Mouse (Mus musculus) lung, embryonic 14.5 days (tissue): ENCODE measurements around the gene Sec14l1. TPM values are rescaled to one million over a fixed set of nuclear protein-coding genes. Genes with fewer than 3 reads are reported as not detected.

ENCODE experiments used
- ATAC-seq: fragments of 200-750 bp; cut with Nextera tagmentation; 2 replicates; pipeline ENCODE4 v1.8.0; 2017; ENCODE audit warnings: mild to moderate bottlenecking, moderate TSS enrichment, moderate library complexity; ENCODE audit not compliant: insufficient read depth
- DNase-seq: peaks from one replicate; pipeline ENCODE4 v3.0.0-alpha.2; 2015
- H3K27ac ChIP-seq: fragments of 300-500 bp; sonication (generic); 2 replicates; pipeline ENCODE4 v1.5.1; 2014; ENCODE audit warnings: low read depth, mild to moderate bottlenecking, moderate library complexity
- H3K27me3 ChIP-seq: fragments of 300-500 bp; sonication (generic); 2 replicates; pipeline ENCODE4 v1.6.1; 2014; ENCODE audit warnings: low read length, control low read depth; ENCODE audit not compliant: insufficient read depth
- H3K36me3 ChIP-seq: fragments of 300-500 bp; sonication (generic); 2 replicates; pipeline ENCODE4 v1.6.1; 2014; ENCODE audit warnings: control low read depth; ENCODE audit not compliant: insufficient read depth
- H3K4me1 ChIP-seq: fragments of 300-500 bp; sonication (generic); 2 replicates; pipeline ENCODE4 v1.6.1; 2014; ENCODE audit warnings: antibody characterized with exemption, control low read depth; ENCODE audit not compliant: insufficient read depth
- H3K4me2 ChIP-seq: fragments of 300-500 bp; sonication (generic); 2 replicates; pipeline ENCODE4 v1.6.1; 2014; ENCODE audit warnings: mild to moderate bottlenecking
- H3K4me3 ChIP-seq: fragments of 300-500 bp; sonication (generic); 2 replicates; pipeline ENCODE4 v1.5.1; 2014; ENCODE audit warnings: low read depth, low read length
- H3K9ac ChIP-seq: fragments of 300-500 bp; sonication (generic); 2 replicates; pipeline ENCODE4 v1.6.1; 2014
- H3K9me3 ChIP-seq: fragments of 300-500 bp; sonication (generic); 2 replicates; pipeline ENCODE4 v1.6.1; 2016; ENCODE audit warnings: low read depth, low read length, control low read depth
- CTCF ChIP-seq: IDR thresholded peaks from 2 replicates; pipeline ENCODE4 v1.5.1; 2016; ENCODE audit warnings: antibody characterized with exemption, low read depth
- WGBS: fragments of 180-500 bp; shearing (Covaris S2); extraction: QIAGEN DNeasy Blood & Tissue Kit; methylation state at CpG from one replicate; pipeline ENCODE4 v1.1.7; 2014; 5-methylcytosine and 5-hydroxymethylcytosine counted together
- polyA plus RNA-seq: library from polyadenylated mRNA; unstranded; fragments of >200 nt; fragmentation: Nextera tagmentation; extraction: Ambion mirVana; gene quantifications from 2 replicates; pipeline ENCODE4 v1.2.1, GENCODE M21; 2014

The Sec14l1 gene
- polyA plus RNA-seq, 1 experiment from 2014 or later, result 46.2 TPM

GRCm38 (mm10) chr11:117073426-117073825 lies 41.5 kb upstream of the Sec14l1 start:
- ATAC-seq (no peak), DNase-seq (no peak)
- WGBS, result 92% methylated on average over 9 of the region's 9 CpGs
- Histone ChIP-seq H3K9ac (no peak overlapping the region), H3K4me2 (no peak overlapping the region), H3K4me3 (no peak overlapping the region), H3K27ac (no peak overlapping the region), H3K9me3 (no peaks in the 10 kb centered on the region), H3K36me3 (peaks cover 7% of the 10 kb centered on the region), H3K4me1 (peaks cover 9% of the 10 kb centered on the region), H3K27me3 (no peaks in the 10 kb centered on the region)
- TF ChIP-seq CTCF, result no peak

GRCm38 (mm10) chr11:117076576-117077196 lies 38.3 kb upstream of the Sec14l1 start:
- H3K4me3 ChIP-seq, result peak overlapping the region; percentile 92
- no peaks in the 10 kb centered on the region for H3K27me3 ChIP-seq
- peaks cover 35% of the 10 kb centered on the region for H3K36me3 ChIP-seq
- peak overlapping the region; percentile 80 for H3K27ac ChIP-seq
- WGBS, result under 1% methylated on average over 54 of the region's 54 CpGs
- H3K4me2 ChIP-seq, result peak overlapping the region; percentile 77
- H3K9ac ChIP-seq, result peak overlapping the region; percentile 87
- H3K9me3 ChIP-seq, result no peaks in the 10 kb centered on the region
- DNase-seq (peak; percentile 96), ATAC-seq (peak; percentile 75)
- peaks cover 16% of the 10 kb centered on the region for H3K4me1 ChIP-seq
- TF ChIP-seq CTCF, result no peak; the same call in 1 of the 2 replicates

GRCm38 (mm10) chr11:117077227-117077626 lies 37.7 kb upstream of the Sec14l1 start:
- Histone ChIP-seq H3K27ac (peak overlapping the region; percentile 80), H3K4me1 (peaks cover 21% of the 10 kb centered on the region), H3K4me2 (peak overlapping the region; percentile 77), H3K4me3 (peak overlapping the region; percentile 92), H3K9me3 (no peaks in the 10 kb centered on the region), H3K27me3 (no peaks in the 10 kb centered on the region), H3K9ac (peak overlapping the region; percentile 87), H3K36me3 (peaks cover 35% of the 10 kb centered on the region)
- TF ChIP-seq CTCF, result no peak
- DNase-seq, result no peak
- no peak for ATAC-seq
- 2% methylated on average over 8 of the region's 8 CpGs for WGBS

- H3K9ac ChIP-seq, result peak overlapping the region; percentile 87
- H3K9me3 ChIP-seq, result no peaks in the 10 kb centered on the region
- peak overlapping the region; percentile 92 for H3K4me3 ChIP-seq
- TF ChIP-seq CTCF, result no peak
- ATAC-seq (no peak), DNase-seq (no peak)
- H3K27ac ChIP-seq, result no peak overlapping the region
- H3K36me3 ChIP-seq, result peaks cover 35% of the 10 kb centered on the region
- H3K4me2 ChIP-seq, result peak overlapping the region; percentile 77
- H3K27me3 ChIP-seq, result no peaks in the 10 kb centered on the region
- 70% methylated on average over 8 of the region's 8 CpGs for WGBS
- peaks cover 27% of the 10 kb centered on the region for H3K4me1 ChIP-seq
These were observed 37.1 kb upstream of the Sec14l1 start for GRCm38 (mm10) chr11:117077902-117078301.

- no peaks in the 10 kb centered on the region for H3K9me3 ChIP-seq
- 0 out of 2 replicates have a peak overlapping the region, but pooled peaks have one; percentile 77 for H3K4me2 ChIP-seq
- H3K36me3 ChIP-seq, result peaks cover 35% of the 10 kb centered on the region
- ATAC-seq (no peak), DNase-seq (no peak)
- no peak overlapping the region for H3K4me3 ChIP-seq
- peaks cover 31% of the 10 kb centered on the region for H3K4me1 ChIP-seq
- H3K27me3 ChIP-seq, result no peaks in the 10 kb centered on the region
- TF ChIP-seq CTCF, result no peak
- H3K9ac ChIP-seq, result no peak overlapping the region
- H3K27ac ChIP-seq, result no peak overlapping the region
- 87% methylated on average over 12 of the region's 12 CpGs for WGBS
These were observed 36.2 kb upstream of the Sec14l1 start for GRCm38 (mm10) chr11:117078637-117079240.

GRCm38 (mm10) chr11:117079651-117080190 lies 35.2 kb upstream of the Sec14l1 start:
- no peak for TF ChIP-seq CTCF
- no peak overlapping the region for H3K4me2 ChIP-seq
- H3K27me3 ChIP-seq, result no peaks in the 10 kb centered on the region
- no peak for DNase-seq
- H3K27ac ChIP-seq, result no peak overlapping the region
- H3K9me3 ChIP-seq, result no peaks in the 10 kb centered on the region
- no peak overlapping the region for H3K9ac ChIP-seq
- H3K4me1 ChIP-seq, result peaks cover 31% of the 10 kb centered on the region
- 76% methylated on average over 17 of the region's 17 CpGs for WGBS
- H3K36me3 ChIP-seq, result peaks cover 35% of the 10 kb centered on the region
- H3K4me3 ChIP-seq, result no peak overlapping the region
- ATAC-seq, result no peak

- TF ChIP-seq CTCF, result no peak
- H3K27me3 ChIP-seq, result no peaks in the 10 kb centered on the region
- no peaks in the 10 kb centered on the region for H3K9me3 ChIP-seq
- no peak overlapping the region; the same call in 1 of the 2 replicates for H3K9ac ChIP-seq
- WGBS, result 88% methylated on average over 11 of the region's 11 CpGs
- H3K4me3 ChIP-seq, result no peak overlapping the region
- 0 out of 2 replicates have a peak overlapping the region, but pooled peaks have one; percentile 18 for H3K27ac ChIP-seq
- ATAC-seq (no peak), DNase-seq (no peak)
- H3K4me1 ChIP-seq, result peaks cover 31% of the 10 kb centered on the region
- H3K4me2 ChIP-seq, result no peak overlapping the region
- H3K36me3 ChIP-seq, result peaks cover 35% of the 10 kb centered on the region
These were observed 34.8 kb upstream of the Sec14l1 start for GRCm38 (mm10) chr11:117080209-117080608.
